Mouse (Mus musculus) v-Abl transformed pro-B cells (cell line): Measurements from ENCODE around the gene Slc2a5.

Source experiments
- in situ Hi-C, 2 experiments: fragments of 400-800 bp; cut with MboI; formaldehyde crosslinking; loops; one replicate each; pipeline ENCODE4 v1.15.1; 2025; ENCODE audit not compliant: unreplicated experiment in 2 of 2

Gene Slc2a5

DNA sequence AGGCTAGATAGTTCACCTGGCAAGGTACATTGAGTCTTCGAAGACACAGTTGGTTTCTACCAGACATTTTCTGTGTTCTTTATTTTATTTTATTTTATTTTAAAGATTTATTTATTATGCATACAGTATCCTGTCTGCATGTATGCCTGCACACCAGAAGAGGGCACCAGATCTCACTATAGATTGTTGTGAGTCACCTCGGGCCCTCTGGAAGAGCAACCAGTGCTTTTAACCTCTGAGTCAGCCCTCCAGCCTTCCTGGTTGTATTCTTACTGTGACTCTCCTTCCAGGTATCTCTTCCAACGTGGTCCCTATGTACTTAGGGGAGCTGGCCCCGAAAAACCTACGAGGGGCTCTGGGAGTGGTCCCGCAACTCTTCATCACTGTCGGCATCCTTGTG, 16.2 kb downstream of the Slc2a5 start:
- in situ Hi-C loops = no loop called here

DNA sequence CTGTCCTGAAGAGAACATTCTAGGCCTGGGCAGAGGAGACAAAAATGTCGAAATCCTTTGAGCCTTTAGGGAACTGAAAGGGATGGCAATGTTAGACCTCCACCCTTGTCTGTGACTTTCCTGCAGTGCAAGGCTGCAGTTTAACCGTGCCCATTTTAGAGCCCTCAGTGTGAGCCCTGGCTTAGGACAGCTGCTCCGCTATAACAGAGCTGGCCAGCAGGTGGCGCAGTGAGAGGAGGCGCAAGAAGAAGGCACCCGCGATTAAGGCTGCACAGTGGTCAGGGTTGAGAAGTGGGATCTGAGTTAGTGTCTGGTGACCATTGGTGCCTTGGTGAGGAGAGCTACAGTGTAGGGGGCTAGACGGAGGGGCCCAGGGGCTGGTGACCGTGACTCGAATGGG, 17.6 kb downstream of the Slc2a5 start:
- in situ Hi-C loops = no loop called here

- in situ Hi-C loops = no loop called here
Measured at GRCm38 (mm10) chr4:150137368-150138083, 18.4 kb downstream of the Slc2a5 start.

DNA sequence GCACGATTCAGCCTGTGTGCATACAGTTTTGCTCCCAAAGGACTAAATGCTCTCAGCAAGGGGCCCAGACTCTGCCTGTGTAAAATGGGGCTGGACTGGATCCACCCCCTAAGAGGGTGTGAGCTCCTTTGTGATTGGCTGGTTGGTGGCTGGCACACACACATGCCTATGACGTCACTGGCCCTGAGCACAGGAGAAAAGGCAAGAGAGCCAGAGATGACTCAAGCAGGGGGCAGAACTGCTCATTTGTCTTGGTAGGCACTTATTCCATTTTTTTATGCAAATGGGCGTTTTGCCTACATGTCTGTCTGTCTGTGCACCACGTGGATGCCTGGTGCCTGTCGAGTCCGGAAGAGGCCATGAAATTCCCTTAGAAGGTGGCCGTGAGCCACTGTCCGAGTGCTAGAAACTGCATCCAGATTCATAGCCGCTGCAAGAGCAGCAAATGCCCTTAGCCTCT, 19.0 kb downstream of the Slc2a5 start:
- in situ Hi-C loops = no loop called here

DNA sequence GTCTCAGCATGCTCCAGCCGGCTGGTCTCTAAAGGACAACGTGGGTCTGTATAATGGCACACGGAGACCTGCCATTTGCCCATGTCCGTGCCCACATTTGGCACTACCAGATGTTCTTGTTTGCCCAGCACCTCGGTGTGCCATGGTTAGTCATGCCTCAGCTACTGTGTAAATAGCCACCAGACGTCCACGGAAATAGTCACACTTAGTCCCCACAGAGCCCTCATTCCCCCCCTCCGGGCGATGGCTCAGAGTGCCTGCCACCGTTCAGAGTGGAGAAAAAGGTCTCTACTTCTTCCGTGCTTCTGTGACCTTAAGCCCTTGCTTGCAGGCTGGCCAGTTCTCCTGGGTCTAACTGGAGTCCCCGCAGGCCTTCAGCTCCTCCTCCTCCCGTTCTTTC, 20.0 kb downstream of the Slc2a5 start:
- in situ Hi-C loops = no loop called here

DNA sequence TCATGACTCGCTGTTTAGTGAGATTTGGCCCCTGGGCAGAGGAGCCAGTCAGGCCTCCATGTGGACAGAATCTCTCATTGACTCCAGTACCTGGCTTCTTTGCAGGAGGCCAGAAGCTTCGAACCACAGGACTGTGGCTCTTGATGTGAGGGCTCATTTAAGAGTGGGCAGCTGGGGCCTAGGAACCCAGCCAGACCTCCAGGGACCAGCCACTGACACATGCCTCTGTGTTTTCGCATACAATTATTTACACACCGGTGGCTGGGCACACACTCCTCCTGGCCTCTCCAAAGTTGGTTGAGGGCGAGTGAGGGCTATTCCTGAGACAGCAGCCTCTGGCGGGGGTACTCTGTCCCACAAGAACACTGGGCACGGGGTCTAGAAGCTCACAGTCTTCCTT, 21.3 kb downstream of the Slc2a5 start:
- in situ Hi-C loops = no loop called here

DNA sequence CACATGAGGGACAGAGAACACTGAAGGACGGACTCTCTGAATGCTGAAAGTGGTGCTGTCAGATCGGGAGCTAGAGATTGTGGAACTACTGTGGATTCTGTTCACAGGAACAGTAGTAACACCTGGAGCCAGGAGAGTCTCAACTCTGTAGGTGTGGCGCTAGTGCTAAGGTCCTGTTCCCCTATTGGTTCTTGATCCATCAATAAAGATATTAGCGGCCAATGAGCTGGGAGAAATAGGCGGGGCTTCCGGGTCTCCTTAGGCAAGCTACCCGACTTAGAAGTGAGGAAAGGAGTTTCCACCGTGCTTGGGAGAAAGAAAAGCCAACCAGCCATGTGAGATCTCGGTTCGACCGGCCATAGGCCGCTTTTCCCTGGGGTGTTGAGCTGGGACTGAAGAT, 25.2 kb downstream of the Slc2a5 start:
- in situ Hi-C loops = no loop called here

GRCm38 (mm10) chr4:150146286-150146685, 27.2 kb downstream of the Slc2a5 start:
- in situ Hi-C loops = no loop called here

DNA sequence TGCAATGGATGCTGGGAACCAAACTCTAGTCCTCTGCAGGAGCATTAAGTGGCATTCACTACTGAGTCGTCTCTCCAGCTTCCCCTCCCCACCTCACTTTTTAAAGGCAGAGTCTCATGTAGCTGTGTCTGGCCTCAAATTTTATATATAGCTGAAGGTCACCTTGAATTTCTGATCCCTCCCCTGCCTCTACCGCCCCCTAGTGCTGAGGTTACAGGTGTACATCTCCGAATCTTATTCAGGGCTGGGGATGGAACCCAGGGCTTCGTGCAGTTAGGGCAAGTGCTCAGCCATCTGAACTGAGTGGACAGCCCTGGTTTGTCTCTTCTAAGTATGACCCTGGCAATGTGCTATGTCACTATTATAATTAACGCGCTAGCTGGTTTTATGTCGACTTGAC, 32.0 kb downstream of the Slc2a5 start:
- in situ Hi-C loops = no loop called here

DNA sequence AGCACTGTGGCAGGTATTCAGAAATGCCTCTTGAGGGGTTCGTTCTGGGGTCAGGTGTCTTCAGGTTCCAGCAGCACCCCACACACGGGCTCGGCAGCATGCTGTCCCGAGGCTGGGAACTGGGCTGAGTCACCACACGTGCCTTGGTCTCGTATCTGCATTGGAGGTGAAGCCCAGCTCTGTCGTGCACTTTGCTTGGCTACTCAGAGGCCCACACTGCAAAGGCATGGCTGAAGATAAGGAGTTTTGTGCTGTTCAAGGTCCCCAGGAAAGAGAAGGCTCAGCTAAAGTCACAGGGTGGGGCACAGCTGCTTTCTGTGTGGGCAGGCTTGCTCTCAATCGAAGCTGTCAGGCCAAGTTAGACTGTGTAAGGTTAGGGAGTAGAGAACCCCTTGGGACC, 33.4 kb downstream of the Slc2a5 start:
- in situ Hi-C loops = no loop called here

DNA sequence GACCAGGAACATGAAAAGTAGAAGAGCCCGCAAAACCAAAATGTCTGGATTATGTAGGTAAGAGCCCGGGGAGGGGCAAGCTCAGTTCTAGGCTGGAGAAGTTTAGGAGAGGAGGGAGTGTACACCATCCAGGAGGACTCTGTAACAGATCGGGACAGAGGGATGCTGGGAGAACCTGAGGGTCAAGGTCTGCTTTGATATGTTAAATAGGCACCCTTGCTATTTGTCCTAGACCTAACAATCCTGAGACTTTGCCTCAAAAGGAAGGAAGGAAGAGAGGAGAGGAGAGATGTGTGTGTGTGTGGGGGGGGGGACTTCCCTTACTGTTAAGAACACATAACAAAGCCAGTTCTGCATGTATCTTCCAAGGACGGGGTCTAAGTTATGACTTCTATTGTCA, 36.2 kb downstream of the Slc2a5 start:
- in situ Hi-C loops = no loop called here

DNA sequence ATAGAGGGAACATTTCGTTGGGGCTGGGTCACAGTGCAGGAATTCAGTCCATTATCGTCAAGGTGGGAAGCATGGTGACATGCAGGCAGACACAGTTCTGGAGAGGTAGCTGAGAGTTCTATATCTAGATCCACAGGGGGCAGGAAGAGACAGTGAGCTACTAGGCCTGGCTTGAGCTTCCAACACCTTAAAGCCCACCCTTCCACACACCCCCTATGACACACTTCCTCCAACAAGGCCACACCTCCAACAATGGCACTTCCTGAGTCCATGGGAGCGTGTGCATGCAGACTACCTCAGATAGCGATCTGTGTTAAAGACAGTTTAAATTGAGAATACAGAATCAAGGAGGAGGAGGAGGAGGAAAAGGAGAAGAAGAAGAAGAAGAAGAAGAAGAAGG, 36.6 kb downstream of the Slc2a5 start:
- in situ Hi-C loops = no loop called here

DNA sequence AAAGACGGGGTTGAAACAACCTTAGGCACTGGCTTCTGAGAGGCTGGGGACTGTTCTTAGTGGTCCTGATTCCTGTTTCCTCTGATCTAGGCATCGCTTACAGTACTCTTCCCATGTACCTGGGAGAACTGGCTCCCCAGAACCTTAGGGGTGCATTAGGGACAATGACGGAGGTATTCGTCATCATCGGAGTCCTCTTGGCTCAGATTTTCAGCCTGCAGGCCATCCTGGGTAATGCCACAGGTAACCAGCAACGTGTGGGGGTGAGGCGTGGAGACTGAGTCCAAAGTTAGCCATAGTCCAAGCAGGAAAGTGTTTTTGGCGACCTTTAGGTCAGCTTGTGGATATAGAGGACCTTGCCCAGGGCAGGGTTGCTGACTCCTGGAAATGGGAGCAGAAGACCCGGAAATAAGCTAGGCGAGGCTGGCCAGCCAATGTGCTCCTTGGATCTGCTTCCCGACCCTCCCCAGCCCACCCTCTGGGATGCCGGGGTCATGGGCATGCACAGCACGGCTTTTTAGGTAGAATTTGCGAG, 38.3 kb downstream of the Slc2a5 start:
- in situ Hi-C loops = no loop called here

DNA sequence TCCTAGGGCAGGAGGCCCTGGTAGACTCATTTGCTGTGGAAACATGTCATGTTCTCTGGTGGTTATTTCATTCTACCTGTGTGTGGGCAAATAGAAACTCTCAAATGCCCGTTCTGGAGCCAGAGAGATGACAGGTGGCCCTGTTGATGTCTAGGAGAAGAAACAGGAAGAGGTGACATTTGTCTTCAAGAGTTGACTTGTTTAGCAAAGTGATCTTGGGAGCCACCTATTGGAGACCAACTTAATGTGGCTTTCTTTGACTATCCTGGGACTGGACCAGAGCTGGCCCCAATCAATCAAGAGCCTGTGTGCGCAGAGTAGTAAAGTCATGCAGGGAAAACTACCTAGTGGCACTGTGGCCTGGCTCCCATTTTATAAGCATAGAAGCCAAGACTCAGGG, 40.4 kb downstream of the Slc2a5 start:
- in situ Hi-C loops = no loop called here

DNA sequence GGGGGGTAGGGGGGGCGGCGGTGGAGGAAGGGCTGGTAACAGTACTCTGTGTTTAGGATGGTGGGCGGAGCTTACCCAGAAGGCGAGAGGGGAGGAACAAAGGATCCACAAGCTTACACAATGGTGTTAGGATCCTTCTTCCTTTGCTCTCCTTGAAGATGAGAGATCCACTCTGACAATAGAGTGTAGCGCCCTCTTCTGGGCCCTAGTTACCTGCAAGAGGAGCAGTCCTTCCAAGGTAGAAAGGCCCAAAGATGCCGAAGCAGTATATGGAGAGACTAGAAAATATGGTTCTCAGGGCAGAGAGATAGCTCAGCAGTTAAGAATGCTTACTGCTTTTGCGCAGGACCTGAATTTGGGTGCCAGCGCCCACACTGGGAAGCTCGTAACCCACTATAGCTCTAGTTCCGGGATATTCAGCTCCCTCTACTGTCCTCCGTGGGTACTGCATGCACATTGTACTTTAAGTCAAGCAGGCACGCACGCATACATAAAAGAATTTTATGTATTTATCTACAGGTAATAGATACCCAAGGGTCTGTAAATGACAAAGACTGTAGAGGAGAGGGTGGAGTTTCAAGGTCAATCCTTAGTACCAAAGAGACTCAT, 43.6 kb downstream of the Slc2a5 start:
- in situ Hi-C loops = no loop called here

GRCm38 (mm10) chr4:150164875-150165274, 45.8 kb downstream of the Slc2a5 start:
- in situ Hi-C loops = no loop called here

- in situ Hi-C loops = no loop called here
Measured at GRCm38 (mm10) chr4:150168406-150168805, 49.3 kb downstream of the Slc2a5 start.

DNA sequence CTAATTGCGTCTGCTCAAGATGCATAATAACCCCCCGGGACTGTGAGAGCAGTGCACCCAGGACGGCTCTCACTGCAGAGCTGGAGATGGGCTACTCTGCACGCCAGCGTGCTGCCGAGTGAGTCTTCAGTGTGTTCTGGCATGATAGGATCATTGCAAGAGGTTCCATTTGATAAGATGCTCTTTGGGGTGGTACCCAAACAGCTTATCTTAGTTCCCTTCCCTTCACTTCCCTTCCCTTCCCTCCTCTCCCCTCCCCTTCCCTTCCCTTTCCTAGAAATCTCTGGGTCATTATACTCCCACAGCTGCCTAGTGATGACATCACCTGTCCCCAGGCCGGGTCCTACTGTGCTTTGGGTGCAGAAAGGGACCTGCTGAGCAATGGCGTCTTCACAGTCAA, 53.0 kb downstream of the Slc2a5 start:
- in situ Hi-C loops = no loop called here

DNA sequence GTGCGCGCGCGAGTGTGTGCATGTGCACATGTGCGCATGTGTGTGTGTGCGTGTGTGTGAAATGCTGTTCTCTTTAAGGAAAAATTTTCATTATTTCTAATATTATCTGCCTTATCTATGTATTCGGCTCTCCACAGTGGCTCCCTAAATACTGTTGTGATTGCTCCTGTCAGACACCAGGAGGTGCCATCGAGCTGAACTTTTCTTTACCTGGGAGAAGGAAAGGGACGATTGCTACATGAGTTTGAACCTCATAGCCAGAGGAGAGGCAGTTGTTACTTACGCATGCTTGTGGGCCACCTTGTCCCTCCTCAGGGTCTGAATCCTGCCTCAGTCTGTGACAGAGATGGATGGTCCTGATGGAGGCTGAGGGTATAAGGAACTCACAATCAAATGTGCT, 54.2 kb downstream of the Slc2a5 start:
- in situ Hi-C loops = no loop called here

DNA sequence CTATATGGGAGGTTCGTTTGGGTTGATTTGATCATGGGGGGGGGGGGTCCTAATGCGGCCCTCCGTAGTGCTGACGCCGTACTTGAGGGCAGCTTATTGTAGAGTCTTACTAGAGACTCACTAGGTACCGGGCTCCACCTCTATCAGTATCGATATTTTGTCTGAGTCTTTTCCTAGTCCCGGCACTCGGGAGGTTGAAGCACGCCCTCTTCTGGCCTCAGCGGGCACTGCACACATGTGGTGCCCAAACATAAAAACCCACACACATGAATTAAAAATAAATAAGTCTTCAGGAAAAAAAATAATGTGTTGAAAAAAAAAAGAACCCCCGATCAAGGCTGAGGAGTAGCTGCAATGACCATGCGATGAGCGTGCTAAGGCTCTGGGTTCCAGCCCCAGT, 54.9 kb downstream of the Slc2a5 start:
- in situ Hi-C loops = no loop called here

DNA sequence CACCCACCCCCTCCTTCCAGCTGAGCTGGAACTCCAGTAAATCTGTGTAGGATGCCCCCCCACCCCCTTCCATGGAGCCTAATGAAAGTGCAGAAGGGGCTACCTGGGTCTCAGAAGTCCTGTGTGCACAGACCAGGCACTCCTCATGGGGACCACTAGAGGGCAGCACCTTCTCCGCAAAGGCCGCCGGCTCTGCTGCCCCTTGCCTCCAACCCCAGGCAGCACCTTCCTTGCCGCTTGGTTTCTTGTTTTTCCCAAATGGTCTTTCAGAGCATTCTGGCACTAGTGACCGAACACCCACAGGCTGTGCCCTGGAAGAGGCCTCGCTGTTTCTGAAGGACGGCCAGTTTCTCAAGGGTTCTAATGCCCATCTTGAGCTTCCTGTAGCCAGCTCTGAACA, 57.5 kb downstream of the Slc2a5 start:
- in situ Hi-C loops = no loop called here

- in situ Hi-C loops = no loop called here
Measured at GRCm38 (mm10) chr4:150177122-150177521, 58.0 kb downstream of the Slc2a5 start.
